Mouse (Mus musculus): Measurements from ENCODE around the gene Igfbp3.

DNA sequence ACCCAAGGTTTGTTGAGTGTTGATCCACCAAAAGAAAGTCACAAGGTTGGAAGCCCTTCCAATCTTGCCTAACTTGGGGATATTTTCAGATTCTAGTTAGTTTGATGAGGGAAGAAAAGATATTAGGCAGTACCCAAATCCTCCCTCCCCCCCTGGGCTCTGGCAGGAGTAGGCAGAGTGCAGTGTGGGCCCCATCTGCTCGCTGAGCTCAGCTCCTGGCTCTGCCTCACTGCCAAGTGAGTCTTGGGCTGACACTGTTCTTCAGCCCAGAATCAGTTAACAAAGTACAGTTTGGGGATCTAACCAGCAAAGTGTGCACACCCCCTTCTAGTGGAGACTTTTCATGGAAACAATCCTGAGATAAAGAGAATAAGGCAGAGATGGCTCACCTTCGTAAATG lies 12.5 kb upstream of the Igfbp3 start:
- TF ChIP-seq CTCF (IDR thresholded peaks at IDR 0.05; ENCODE audit: borderline replicate concordance, insufficient read depth, low read depth, low read length) (no peak), POLR2A (IDR thresholded peaks at IDR 0.05; ENCODE audit: borderline replicate concordance, insufficient read depth, low read length) (no peak)
